Mouse (Mus musculus) ES-Bruce4 (cell line): ENCODE data around the gene Nrg3.

Experiments
- CTCF ChIP-seq: IDR thresholded peaks from one replicate; pipeline ENCODE4 v1.8.1; 2011; ENCODE audit warnings: low read depth, low read length
- POLR2A ChIP-seq: IDR thresholded peaks from one replicate; pipeline ENCODE4 v1.8.1; 2011; ENCODE audit warnings: low read length; ENCODE audit not compliant: insufficient read depth

DNA sequence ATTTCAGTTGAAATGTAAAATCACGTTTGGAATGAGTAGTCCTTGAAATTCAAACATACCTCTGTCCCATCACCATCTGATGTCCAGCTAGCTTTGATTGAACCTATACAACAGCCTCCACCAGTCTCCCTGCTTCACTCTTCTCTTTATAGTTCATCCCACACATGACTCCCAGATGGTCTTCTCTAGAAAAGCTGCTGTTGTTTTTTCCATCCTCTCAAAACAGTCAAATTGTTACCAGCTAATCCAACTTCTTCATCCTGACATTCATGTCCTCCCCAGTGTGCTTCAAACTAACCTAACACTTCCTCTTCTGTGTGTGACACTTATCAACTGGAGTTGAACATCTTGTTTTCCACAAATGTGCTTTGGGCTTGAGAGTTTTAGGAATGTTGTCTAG is 317.4 kb downstream of the Nrg3 start:
- TF ChIP-seq CTCF (no peak), POLR2A (no peak)
